Mouse (Mus musculus): ENCODE data around the gene Tecpr1. TPM values are rescaled to one million over a fixed set of nuclear protein-coding genes. Genes with fewer than 3 reads are reported as not detected.
A peak's percentile ranks its signal among the peaks of the same experiment; 100 is the strongest.

Gene Tecpr1
- polyA plus RNA-seq, 1 experiment from 2014 or later: 15.4 TPM

- no peak overlapping the region for H3K4me2 ChIP-seq (replicated peaks; ENCODE audit: low read depth)
- H3K36me3 ChIP-seq (ENCODE audit: control insufficient read depth, insufficient read depth, low read length): peaks cover 21% of the 10 kb centered on the region
- TF ChIP-seq EP300 (optimal IDR thresholded peaks at IDR 0.05) (no peak), CTCF (IDR thresholded peaks at IDR 0.05; ENCODE audit: low read depth) (no peak)
- DNase-seq (ENCODE audit: low spot score) (no peak), ATAC-seq (ENCODE audit: low FRiP score, low TSS enrichment) (no peak)
- H3K27ac ChIP-seq (replicated peaks): no peak overlapping the region
- H3K4me1 ChIP-seq (replicated peaks; ENCODE audit: control insufficient read depth, insufficient read depth): no peaks in the 10 kb centered on the region
- WGBS: 41% methylated on average over 6 of the region's 6 CpGs
- H3K4me3 ChIP-seq (ENCODE audit: low read depth, low read length): no peak overlapping the region
- no peaks in the 10 kb centered on the region for H3K9me3 ChIP-seq (ENCODE audit: control insufficient read depth, low read length)
- no peaks in the 10 kb centered on the region for H3K27me3 ChIP-seq (ENCODE audit: control insufficient read depth, insufficient read depth, low read length)
- H3K9ac ChIP-seq (ENCODE audit: low read length): no peak overlapping the region
These were observed 45.2 kb downstream of the Tecpr1 start for GRCm38 (mm10) chr5:144178216-144178615.

- Histone ChIP-seq H3K4me2 (replicated peaks; ENCODE audit: low read depth) (no peak overlapping the region), H3K9me3 (ENCODE audit: control insufficient read depth, low read length) (no peaks in the 10 kb centered on the region), H3K36me3 (ENCODE audit: control insufficient read depth, insufficient read depth, low read length) (peaks cover 26% of the 10 kb centered on the region), H3K27me3 (ENCODE audit: control insufficient read depth, insufficient read depth, low read length) (no peaks in the 10 kb centered on the region), H3K9ac (ENCODE audit: low read length) (no peak overlapping the region), H3K27ac (replicated peaks) (no peak overlapping the region), H3K4me1 (replicated peaks; ENCODE audit: control insufficient read depth, insufficient read depth) (no peaks in the 10 kb centered on the region), H3K4me3 (ENCODE audit: low read depth, low read length) (no peak overlapping the region)
- TF ChIP-seq CTCF (IDR thresholded peaks at IDR 0.05; ENCODE audit: low read depth): no peak
- TF ChIP-seq EP300 (optimal IDR thresholded peaks at IDR 0.05): no peak
- ATAC-seq (ENCODE audit: low FRiP score, low TSS enrichment) (no peak), DNase-seq (ENCODE audit: low spot score) (no peak)
- WGBS: 95% methylated on average over 18 of the region's 18 CpGs
These were observed 49.8 kb downstream of the Tecpr1 start for GRCm38 (mm10) chr5:144173648-144174047.

- 88% methylated on average over 8 of the region's 8 CpGs for WGBS
- no peak overlapping the region for H3K4me2 ChIP-seq (replicated peaks; ENCODE audit: low read depth)
- no peak overlapping the region for H3K9ac ChIP-seq (ENCODE audit: low read length)
- H3K4me3 ChIP-seq (ENCODE audit: low read depth, low read length): no peak overlapping the region
- 0 out of 2 replicates have a peak, but pooled peaks cover 11% of the 10 kb centered on the region for H3K36me3 ChIP-seq (ENCODE audit: control insufficient read depth, insufficient read depth, low read length)
- no peak for TF ChIP-seq CTCF (IDR thresholded peaks at IDR 0.05; ENCODE audit: low read depth)
- no peak for TF ChIP-seq EP300 (optimal IDR thresholded peaks at IDR 0.05)
- no peaks in the 10 kb centered on the region for H3K9me3 ChIP-seq (ENCODE audit: control insufficient read depth, low read length)
- no peaks in the 10 kb centered on the region for H3K27me3 ChIP-seq (ENCODE audit: control insufficient read depth, insufficient read depth, low read length)
- ATAC-seq (ENCODE audit: low FRiP score, low TSS enrichment): no peak; the same call in 1 of the 2 replicates
- H3K27ac ChIP-seq (replicated peaks): no peak overlapping the region
- no peaks in the 10 kb centered on the region for H3K4me1 ChIP-seq (replicated peaks; ENCODE audit: control insufficient read depth, insufficient read depth)
- DNase-seq (ENCODE audit: low spot score): no peak
These were observed 54.0 kb downstream of the Tecpr1 start for GRCm38 (mm10) chr5:144169275-144169975.

GRCm38 (mm10) chr5:144165756-144166155, 57.7 kb downstream of the Tecpr1 start:
- no peak overlapping the region for H3K4me2 ChIP-seq (replicated peaks; ENCODE audit: low read depth)
- DNase-seq (ENCODE audit: low spot score) (no peak), ATAC-seq (ENCODE audit: low FRiP score, low TSS enrichment) (no peak)
- 83% methylated on average over 3 of the region's 3 CpGs for WGBS
- no peaks in the 10 kb centered on the region for H3K9me3 ChIP-seq (ENCODE audit: control insufficient read depth, low read length)
- H3K36me3 ChIP-seq (ENCODE audit: control insufficient read depth, insufficient read depth, low read length): no peaks in the 10 kb centered on the region
- H3K4me3 ChIP-seq (ENCODE audit: low read depth, low read length): no peak overlapping the region
- no peak overlapping the region for H3K27ac ChIP-seq (replicated peaks)
- TF ChIP-seq CTCF (IDR thresholded peaks at IDR 0.05; ENCODE audit: low read depth) (no peak), EP300 (optimal IDR thresholded peaks at IDR 0.05) (no peak)
- no peak overlapping the region for H3K9ac ChIP-seq (ENCODE audit: low read length)
- no peaks in the 10 kb centered on the region for H3K27me3 ChIP-seq (ENCODE audit: control insufficient read depth, insufficient read depth, low read length)
- H3K4me1 ChIP-seq (replicated peaks; ENCODE audit: control insufficient read depth, insufficient read depth): no peaks in the 10 kb centered on the region

GRCm38 (mm10) chr5:144162813-144163517, 60.5 kb downstream of the Tecpr1 start:
- 58% methylated on average over 10 of the region's 10 CpGs for WGBS
- Histone ChIP-seq H3K27me3 (ENCODE audit: control insufficient read depth, insufficient read depth, low read length) (no peaks in the 10 kb centered on the region), H3K27ac (replicated peaks) (peak overlapping the region; percentile 73), H3K9ac (ENCODE audit: low read length) (no peak overlapping the region), H3K4me1 (replicated peaks; ENCODE audit: control insufficient read depth, insufficient read depth) (peaks cover 2% of the 10 kb centered on the region; the same call in 1 of the 2 replicates), H3K4me2 (replicated peaks; ENCODE audit: low read depth) (no peak overlapping the region), H3K9me3 (ENCODE audit: control insufficient read depth, low read length) (no peaks in the 10 kb centered on the region), H3K36me3 (ENCODE audit: control insufficient read depth, insufficient read depth, low read length) (no peaks in the 10 kb centered on the region; the same call in 1 of the 2 replicates), H3K4me3 (ENCODE audit: low read depth, low read length) (no peak overlapping the region)
- TF ChIP-seq CTCF (IDR thresholded peaks at IDR 0.05; ENCODE audit: low read depth): no peak
- no peak for TF ChIP-seq EP300 (optimal IDR thresholded peaks at IDR 0.05)
- peak; percentile 88 for DNase-seq (ENCODE audit: low spot score)
- ATAC-seq (ENCODE audit: low FRiP score, low TSS enrichment): peak; percentile 38
